Mouse (Mus musculus) kidney, adult 2 months (tissue): ENCODE measurements around the gene Elovl6.

Experiments
- CTCF ChIP-seq: fragments of 200-500 bp; conservative IDR thresholded peaks from 2 replicates; pipeline ENCODE4 v1.5.1; 2011; ENCODE audit warnings: low read depth, mild to moderate bottlenecking, control low read depth, low read length, moderate library complexity, mixed read lengths; ENCODE audit not compliant: insufficient read depth, insufficient read length
- POLR2A ChIP-seq: fragments of 200-500 bp; IDR thresholded peaks from one replicate; pipeline ENCODE4 v1.6.1; 2011; ENCODE audit warnings: low read depth, low read length, control low read depth

GRCm38 (mm10) chr3:129620802-129621201 lies 88.6 kb downstream of the Elovl6 start:
- no peak for TF ChIP-seq CTCF
- TF ChIP-seq POLR2A, result no peak
